Mouse (Mus musculus) 3134 (cell line): ENCODE measurements around the gene Nab1.
A peak's percentile ranks its signal among the peaks of the same experiment; 100 is the strongest.
"Not testable (repeated sequence)": the region's sequence is repeated elsewhere in the genome, so short reads cannot be mapped to it uniquely, and the experiment has no call there.

Source experiments
- DNase-seq: peaks from one replicate; pipeline ENCODE4 v3.0.0-alpha.2; 2011; ENCODE audit warnings: low spot score; ENCODE audit not compliant: insufficient read length; ENCODE audit errors: extremely low read depth

Gene Nab1

DNA sequence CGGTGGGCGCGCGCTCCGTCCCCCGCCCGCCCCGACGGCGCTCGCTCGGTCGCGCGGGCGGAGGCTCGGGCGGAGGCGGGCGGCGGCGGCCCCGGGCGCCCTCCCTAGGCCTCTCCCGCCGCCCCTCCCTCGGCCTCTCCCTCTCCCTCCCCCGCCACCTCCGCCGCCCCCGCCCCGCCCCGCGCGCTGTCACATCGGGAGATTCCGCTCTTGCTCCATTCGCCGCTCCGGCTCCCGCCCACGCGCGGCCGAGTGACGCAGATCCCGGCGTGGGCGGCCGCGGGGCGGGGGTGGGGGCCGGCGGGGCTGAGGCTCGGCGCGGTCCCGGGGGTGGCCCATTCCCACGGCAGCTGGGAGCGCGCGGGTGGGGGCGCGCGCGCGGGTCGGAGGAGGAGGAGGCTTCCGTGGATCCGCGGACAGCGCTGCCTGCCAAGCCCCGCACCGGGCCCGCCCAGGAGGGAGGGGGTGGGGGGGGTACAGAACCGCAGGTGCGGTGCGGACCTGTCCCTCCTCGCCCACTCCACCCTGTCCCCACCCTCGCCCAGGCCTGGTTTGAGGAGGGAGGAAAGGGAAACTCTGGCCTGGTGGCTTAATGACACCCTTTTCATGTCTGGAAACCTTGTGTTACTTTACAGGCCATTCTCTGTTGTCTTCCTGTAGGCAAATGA, at the start of gene Nab1:
Nab1 (minus strand) TSS at position 366 of the 668 bp plus-strand sequence.
- DNase-seq: peak; percentile 75

DNA sequence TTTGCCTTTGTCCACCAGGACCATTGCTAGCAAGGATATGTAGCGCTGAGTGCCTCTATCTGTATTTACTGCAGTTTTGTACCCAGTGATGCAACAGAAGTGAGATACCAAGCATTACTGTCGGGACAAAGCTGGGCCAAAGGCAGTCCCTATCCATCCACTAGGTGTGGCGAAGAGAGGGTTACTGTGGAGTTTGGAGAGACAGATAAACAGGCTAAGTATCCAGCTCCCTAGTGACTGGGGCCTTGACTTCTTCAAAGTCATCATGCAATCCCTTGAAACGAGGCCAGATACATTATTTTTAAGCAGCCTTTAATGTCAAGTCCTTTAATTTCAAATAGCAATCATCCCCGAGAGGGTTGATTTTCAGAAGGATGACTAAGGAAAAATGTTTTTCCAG, 47.0 kb upstream of the Nab1 start:
- no peak for DNase-seq

DNA sequence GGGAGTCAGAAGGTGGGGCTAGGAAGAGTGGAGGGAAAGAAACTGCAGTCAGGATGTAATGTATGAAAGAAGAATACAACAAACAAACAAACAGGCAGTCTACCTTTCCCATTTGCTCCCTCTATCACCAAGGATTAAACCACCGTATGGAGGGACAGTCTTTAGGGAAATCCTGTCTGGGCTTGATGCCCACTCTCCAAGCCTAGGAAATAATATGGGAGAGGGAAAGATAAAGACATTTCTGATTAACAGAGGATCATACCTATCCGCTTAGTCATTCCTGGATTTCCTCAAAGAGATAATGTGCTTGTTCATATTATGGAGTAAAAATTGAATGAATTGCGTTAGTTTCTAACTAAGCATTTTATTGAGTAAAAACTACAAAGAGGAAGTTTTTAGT, 46.3 kb upstream of the Nab1 start:
- DNase-seq: no peak

DNA sequence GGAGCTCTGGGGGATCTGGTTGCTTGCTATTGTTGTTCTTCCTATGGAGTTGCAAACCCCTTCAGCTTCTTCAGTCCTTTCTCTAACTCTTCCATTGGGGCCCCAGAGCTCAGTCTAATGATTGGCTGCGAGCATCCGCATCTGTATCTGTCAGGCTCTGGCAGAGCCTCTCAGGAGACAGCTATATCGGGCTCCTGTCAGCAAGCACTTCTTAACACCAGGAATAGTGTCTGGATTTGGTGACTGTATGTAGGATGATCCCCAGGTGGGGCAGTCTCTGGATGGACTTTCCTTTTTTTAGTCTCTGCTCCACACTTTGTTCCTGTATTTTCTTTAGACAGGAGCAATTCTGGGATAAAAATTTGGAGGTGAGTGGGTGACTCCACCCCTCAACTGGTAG, 39.6 kb upstream of the Nab1 start:
- DNase-seq: not testable (repeated sequence)

DNA sequence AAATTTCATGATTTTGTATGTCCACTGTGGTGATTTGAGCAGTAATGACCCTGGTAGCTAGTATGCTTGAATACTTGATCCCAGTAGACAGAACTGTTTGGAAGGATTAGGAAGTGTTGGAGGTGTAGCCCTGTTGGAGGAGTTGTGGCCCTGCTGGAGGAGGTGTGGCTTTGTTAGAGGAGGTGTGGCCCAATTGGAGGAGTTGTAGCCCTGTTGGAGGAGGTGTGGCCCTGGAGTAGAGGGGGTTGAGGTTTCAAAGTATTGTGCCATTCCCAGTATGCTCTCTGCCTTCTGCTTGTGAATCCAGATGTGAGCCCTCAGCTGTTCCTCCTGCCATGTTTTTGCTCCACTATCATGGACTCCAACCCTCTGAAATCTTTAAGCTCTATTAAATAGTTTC, 29.5 kb upstream of the Nab1 start:
- no peak for DNase-seq

DNA sequence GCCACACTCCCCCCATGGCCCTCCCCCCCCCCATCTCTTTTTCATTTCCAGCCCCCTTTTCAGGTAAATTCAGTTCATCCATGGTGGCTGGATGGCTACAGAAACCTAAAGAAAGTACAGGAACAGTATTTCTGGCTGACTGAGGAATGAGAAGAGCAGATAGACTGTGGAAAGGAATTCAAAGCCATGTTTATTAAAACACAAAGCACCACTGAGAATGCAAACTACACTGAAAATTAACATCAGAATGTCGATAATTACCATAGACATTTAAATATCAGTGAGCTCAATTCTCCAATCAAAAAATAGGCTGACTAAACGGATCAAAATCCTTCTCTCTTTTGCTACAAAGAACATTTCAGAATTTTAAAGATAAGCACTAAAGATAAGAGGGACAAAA, 27.2 kb upstream of the Nab1 start:
- DNase-seq: no peak

DNA sequence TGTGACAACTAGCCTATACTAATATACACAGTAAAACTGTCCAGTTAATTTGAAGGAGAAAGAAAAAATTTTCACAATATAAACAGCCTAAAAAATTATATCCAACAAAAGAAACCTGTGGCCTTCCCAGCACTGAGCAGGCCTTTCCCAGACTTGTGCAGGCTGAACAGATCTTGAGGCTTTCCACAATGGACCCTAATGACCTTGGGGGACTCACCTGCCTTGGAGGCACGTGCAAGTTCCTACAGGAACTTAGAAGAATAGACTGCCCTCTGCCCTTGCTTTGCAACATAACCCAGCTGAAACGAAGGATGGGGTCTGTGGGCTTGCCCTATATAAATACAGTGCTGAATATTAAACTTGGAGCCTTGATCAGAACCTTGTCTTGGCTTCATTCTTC, 26.8 kb upstream of the Nab1 start:
- no peak for DNase-seq

DNA sequence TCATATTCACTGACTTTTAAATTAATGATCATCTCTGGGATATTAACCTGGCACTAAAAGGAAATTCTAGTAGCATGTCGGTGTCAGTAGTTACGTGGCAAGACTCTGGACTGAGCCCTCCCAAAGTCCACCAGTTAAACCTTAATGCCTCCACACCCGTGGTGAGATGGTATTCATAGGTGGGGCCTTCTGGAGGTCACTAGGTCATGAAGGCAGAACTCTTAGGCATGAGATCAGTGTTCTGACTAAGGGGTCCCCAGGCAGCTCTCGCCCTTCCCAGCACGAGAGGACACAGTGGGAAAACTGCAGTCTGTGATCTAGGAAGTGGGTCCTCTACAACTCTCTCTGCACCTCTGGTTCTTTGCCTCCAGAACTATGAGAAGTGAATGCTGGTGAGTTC, 24.2 kb upstream of the Nab1 start:
- DNase-seq: no peak

DNA sequence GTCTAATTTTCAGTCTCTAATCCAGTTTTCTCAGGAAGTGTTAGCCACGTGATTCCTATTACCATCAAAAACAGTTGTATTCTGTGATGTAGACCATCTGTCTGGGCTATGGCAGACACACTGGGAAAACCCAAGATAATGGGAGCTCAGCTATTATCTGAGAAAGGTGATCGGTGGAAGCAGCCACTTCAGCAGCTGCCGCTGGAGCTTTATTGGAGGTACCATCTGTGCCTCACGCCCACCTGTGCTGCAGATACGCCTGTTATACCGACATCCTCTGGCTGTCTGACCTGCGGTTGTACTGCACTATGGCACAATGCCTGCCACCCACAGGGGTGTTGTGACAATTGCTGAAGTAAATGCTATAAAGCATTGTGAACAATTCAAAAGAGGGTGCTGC, 23.7 kb upstream of the Nab1 start:
- no peak for DNase-seq

DNA sequence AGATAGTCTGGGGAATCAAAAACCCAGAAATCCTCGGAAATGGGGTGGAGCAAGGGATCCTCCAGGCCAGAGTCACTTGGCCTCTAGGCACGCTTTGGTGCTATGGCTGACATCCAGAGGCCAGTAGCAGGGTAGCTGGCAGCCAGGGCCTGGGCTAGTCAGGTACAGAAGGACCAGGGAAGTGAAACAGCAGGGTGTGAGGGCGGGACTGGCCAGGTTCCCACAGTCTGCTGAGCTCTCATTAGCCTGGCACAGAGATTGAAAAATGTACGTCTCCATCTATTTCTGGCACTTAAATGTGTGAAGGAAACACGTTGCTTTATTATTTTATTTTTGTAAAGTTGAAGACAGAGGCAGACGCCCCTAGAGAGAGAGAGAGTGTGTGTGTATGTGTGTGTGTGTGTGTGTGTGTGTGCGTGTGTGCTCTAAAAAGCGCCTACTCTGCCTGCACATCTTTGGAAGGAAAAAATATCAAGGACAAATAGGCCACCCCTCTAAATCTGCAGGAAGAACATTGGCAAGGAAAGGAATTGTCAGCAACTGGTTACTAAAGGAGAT, 21.0 kb upstream of the Nab1 start:
- no peak for DNase-seq

DNA sequence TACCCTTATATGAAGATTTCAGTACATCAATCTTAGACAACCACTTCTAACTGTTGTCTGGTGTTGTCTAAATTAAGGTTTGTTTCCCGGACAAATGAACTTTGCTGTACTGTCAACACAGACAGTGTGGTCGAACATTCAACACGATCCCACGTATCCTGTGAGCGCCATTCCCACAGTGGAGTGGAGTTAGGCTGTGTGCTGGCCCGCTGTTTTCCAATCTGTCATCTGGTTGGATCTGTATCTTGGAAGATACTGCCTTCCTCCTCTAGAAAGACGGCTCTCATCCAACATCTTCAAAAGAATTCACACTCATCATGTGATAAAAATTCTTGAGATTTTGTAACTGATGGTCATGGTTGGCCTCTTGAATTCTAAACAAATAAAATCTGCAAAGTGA, 19.7 kb upstream of the Nab1 start:
- DNase-seq: no peak

DNA sequence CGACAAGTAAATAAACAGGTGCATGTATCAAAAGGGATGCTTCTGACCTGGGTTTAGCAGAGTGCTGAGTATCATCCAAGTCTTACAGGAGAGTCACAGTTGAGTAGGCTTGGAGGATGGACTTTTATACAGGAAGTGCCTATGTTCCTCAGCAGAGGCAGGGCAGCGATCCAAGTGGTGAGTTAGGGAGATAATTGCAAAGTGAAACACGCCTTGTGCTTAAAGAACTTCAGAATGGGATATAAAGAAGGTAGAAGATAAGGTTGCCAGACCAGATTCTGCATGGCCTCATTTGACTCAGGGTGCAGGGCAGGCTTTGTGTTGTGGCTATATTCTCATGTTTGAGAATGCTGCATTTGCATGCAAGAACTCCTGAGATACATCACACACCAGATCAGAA, 14.8 kb upstream of the Nab1 start:
- DNase-seq: no peak

DNA sequence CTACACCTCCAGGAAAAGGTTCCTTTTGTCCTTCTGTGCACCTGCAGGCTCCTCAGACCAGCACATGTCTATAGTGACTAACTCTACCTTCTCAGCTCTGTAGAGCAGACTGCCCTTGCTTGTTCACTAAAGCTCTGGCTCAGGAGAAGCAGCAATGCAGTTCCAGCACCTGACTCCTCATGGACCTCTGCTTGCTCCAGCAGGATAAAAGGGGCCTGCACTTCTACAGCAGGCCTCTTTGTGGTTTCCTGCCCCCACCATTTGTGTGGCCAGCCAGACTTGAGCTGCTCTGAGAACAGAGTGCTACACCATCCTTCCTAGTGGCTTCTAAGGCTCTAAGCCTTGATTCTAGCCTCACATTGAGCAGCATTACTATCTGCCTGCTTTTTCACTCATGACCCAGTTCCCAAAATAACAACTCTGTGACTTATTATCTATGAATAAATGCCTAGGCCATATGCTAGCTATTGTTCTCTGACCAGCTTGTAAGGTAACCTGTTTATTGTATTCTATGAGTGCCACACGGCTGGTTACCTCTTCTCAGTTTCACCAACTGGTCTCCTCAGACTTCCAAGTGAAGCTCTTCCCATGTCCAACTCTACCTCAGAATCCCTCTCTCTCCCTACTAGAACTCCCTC, 11.4 kb upstream of the Nab1 start:
- no peak for DNase-seq

DNA sequence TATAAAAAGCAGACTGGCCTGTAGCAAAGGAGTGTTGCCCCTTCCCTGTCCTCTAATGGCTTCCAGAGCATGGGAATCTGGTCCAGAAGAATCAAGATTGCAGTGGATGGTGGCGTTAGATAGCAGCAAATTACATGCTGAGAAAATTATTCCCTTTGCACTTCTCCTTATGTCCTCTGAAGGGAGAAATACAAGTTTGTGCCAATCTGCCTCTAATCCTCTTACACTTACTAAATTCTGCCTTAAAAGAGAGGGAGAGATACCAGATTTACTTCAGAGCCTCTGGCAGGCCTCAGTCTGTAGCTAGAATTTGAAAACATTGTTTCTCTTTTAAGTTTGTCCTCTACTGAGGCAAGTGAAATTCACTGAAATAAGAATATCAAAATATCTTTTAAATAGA, 5.7 kb upstream of the Nab1 start:
- no peak for DNase-seq

DNA sequence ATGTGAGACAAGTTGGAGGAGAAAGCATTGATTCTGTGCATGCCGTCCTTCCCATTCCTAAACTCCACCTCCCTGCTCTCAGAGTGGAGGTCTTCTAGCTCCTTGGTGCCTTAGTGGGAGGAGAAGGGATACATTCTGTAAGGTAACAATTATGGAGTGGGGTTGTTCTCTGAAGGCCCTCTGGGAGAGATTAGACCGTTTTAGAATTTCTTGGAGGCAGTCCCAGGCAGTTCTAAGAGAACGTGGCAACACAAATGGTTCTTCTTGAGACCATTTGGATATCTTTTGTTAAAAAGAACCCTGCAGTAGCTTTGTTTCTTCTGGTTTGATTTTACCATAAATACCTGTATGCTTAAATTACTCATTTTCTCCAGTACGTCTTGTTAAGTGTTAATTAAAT, 1.8 kb upstream of the Nab1 start:
- DNase-seq: no peak

DNA sequence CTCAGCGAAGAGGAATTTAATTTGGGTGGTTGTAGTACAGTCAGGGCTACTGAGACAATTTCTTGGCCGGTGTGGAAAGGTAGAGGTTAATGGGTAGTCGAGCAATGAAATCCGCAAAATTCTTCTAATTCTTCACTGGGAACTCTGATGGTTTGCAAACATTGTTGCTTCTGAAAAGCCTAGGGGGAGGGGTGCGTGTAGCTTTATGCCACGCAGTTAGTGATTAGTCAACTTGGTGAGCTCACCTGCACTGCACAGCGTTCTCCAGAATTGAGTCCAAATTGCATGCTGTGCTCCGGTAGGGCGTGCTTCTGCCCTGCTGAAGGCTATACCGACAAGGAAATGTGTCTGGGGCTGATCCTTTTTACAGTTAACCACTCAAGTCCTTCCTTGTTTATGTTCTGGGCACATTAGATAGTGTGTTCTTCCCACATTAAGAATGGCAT, 1.2 kb upstream of the Nab1 start:
- no peak for DNase-seq

DNA sequence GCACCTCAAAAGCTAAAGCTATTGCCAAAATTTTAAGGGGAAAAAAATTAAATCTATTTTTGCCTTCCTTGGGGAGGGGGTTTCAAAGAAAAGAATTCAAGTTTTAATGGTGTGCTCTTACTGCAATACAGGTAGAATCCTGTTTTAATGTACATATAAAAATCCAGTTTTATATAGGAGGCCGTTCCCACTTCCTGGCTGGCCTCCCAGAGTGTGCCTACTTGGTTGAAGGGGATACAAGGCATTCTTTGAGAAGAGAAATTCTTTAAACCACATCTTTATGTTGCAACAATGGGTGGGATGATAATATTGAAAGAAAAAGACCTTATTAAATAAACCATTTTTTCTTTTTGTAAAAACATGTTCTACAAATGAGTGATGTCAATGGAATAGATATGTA, 611 bp upstream of the Nab1 start:
- no peak for DNase-seq

DNA sequence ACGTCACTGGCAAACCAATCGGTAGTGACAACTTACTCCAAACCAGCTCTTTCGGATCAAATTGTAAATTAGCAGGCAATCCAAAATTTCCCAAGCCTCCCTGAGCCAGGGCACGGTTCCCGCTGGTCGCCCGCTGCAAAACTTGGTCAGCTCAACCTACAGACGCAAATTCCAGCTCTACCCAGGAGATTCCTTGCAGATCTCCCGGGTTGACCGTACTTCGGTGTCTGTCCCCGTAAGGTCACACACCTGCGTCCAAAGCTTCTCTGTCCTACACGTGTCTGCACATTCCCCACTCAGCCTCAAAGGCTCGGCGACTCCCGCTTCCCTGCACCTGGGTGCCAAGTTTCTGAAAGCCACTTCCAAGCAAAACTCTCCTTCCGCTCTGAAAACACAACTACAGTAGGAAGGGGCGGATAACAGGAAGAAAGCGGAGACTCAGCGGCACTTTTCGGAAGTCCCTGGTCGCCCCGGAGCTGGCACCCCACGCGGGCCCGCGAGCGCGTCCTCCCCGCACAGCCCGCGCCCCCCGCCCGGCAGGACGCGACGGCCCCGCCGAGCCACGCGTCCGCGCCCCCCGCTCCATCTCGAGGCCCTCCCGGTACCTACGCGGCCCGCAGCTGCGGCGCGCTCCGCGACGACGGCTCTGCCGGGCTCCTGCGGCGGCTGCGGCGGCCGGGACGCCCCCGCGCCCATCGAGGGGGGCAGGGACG, 722 bp downstream of the Nab1 start:
- DNase-seq: peak; percentile 80

DNA sequence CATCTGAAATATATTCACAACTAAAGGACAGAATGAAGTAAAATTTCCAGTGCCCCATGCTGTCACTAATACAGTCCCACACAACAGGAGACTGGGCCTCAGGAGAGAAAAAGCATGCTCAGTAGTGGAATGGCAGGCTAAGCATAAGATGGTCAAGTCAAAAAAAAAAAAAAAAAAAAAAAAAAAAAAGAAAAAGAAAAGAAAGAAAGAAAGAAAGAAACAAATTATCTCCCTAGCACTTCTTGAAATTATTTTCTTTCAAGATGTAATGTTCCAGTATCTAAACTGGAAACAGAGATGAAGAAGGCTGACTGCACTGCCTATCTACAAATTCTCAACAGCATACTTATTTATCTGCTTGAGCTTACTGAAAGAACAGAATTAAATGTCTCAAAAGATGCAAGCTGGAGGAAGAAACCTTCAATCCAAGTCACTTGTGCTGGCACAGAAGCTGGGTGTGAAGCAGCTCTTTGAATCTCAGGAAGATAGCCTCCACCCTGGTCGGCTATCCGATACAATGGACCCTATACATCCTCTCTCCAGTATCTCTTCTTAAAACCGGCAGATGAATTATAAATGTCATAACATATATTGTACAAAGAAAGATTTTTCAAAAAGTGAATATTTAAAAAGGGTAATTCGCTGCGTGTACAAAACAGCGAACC, 1.6 kb downstream of the Nab1 start:
- no peak for DNase-seq

DNA sequence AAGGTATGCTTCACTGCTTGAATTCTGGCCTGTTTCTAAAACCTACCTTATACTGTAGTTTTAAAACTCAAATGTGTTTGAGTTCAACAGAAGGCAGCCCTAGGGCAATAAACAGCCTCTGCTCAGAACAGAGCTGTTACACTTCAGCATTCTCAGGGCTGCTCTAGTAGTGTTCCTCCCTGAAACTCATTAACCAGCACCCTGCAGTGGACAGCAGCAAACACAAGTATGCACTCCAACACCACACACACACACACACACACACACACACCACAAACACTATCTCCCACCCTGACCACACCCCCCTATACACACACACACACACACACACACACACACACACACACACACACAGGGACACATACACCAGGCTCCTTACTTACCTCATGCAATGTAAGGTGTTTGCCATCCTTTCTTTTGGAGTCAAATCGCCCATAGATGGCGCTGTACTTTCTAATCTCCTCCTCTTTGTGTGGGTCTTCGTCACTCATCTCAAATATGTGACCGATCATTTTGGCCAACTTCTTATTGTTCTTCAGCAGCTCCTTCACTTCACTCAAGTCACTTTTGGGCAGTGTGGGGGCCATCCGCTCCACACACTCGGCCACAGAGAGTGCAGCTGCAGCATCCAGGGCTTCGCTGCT, 10.8 kb downstream of the Nab1 start:
- no peak for DNase-seq

DNA sequence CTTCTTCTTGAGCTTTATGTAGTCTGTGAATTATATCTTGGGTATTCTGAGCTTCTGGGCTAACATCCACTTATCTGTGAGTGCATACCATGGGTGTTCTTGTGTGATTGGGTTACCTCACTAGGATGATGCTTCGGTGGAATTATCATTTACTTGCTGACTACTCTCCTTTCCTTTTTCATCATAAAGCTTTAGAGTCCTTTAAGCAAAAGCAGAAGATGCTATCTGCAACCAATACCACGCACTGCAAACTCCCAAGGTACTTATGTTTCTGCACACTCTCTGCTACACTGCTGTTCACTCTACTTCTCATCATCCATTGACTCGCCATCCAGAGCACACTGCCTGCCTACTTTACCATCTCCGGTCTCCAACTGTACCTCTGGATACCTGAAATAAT, 15.5 kb downstream of the Nab1 start:
- no peak for DNase-seq
